Mouse (Mus musculus) adrenal gland, postnatal 0 days (tissue): ENCODE results near the gene Cpa3. TPM values are rescaled to one million over a fixed set of nuclear protein-coding genes. Genes with fewer than 3 reads are reported as not detected.

Experiments
- microRNA-seq: library from miRNA; unstranded; fragments of <30 nt; microRNA quantifications from one replicate; pipeline ENCODE4, GENCODE M21; 2016; ENCODE audit warnings: borderline replicate concordance; ENCODE audit not compliant: insufficient number of aligned reads
- polyA plus RNA-seq: library from polyadenylated mRNA; unstranded; fragments of >200 nt; fragmentation: Nextera tagmentation; extraction: Ambion mirVana; gene quantifications from 2 replicates; pipeline ENCODE4 v1.2.1, GENCODE M21; 2015

Gene Cpa3
- polyA plus RNA-seq: 57.1 and 61.7 TPM in 2 replicates

GRCm38 (mm10) chr3:20242050-20242449 lies at the start of gene Cpa3:
Gene Cpa3, minus strand, starts transcription at chr3:20242181.

GRCm38 (mm10) chr3:20275633-20276032 lies 33.7 kb upstream of the Cpa3 start, which contains the start of gene Cpb1:
Gene Cpb1, minus strand, starts transcription at chr3:20275733.

Small RNA genes lying within 50 kb of the gene (microRNA-seq; reads per million reads assigned to microRNA genes)
- 2.1 reads per million for gene Mir7007

Other genes with a start within 250 kb of the Cpa3 start
- gene Hps3, start 206.9 kb downstream of the Cpa3 start, polyA plus RNA-seq: 7.5 and 9.2 TPM in 2 replicates
- 10.8 and 13.3 TPM in 2 replicates for gene Hltf, start 184.4 kb downstream of the Cpa3 start, polyA plus RNA-seq
- 40.6 and 50.0 TPM in 2 replicates for gene Gyg, start 86.9 kb downstream of the Cpa3 start, polyA plus RNA-seq
- gene Cpb1, start 33.6 kb upstream of the Cpa3 start, polyA plus RNA-seq: 7.6 and 12.6 TPM in 2 replicates
- 9.0 and 9.5 TPM in 2 replicates for gene Agtr1b, start 125.0 kb upstream of the Cpa3 start, polyA plus RNA-seq